Mouse (Mus musculus) layer of hippocampus, adult 9-10 months (tissue): ENCODE measurements around the gene Trim3.

Experiments
- DNase-seq: peaks from one replicate; pipeline ENCODE4 v3.0.0; 2022; ENCODE audit warnings: low spot score

Gene Trim3

DNA sequence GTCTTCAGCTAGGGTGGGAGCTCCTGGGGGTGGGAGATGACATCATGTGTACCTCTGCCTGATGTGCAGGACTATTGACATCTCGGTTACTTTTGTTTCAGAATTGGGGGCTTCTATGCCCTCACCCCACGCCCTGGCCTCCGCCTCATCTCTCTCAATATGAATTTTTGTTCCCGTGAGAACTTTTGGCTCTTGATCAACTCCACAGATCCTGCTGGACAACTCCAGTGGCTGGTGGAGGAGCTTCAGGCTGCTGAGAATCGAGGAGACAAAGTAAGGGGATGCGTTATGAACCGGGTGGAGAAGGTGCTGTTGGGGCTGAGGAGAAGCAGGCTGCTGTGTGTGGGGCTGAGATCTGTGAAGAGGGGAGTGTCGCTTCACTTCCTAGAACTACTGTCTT, 77.0 kb downstream of the Trim3 start:
- no peak for DNase-seq

DNA sequence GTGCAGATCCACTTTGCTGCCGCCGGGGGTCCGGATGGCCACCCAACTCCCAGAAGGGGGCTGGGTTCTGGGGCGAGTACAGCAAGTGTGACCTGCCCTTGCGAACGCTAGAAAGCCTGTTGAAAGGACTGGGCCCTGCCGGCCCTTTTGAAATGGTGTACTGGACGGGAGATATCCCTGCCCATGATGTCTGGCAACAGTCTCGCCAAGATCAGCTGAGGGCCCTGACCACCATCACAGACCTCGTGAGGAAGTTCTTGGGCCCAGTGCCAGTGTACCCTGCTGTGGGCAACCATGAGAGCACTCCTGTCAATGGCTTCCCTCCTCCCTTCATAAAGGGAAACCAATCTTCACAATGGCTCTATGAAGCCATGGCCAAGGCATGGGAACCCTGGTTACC, 77.8 kb downstream of the Trim3 start:
- DNase-seq, result no peak
